Mouse (Mus musculus): ENCODE measurements around the gene Aes.

The Aes gene

GRCm38 (mm10) chr10:81559163-81559626, at the start of gene Aes:
Gene Aes, plus strand, starts transcription at chr10:81559488.
- DNase-seq (ENCODE audit: low spot score) = peak; percentile 31

- DNase-seq (ENCODE audit: low spot score) = no peak
These were observed 49.0 kb upstream of the Aes start for GRCm38 (mm10) chr10:81510246-81510810.

- no peak for DNase-seq (ENCODE audit: low spot score)
These were observed 45.5 kb upstream of the Aes start for GRCm38 (mm10) chr10:81513798-81514197.

GRCm38 (mm10) chr10:81517227-81517626, 42.1 kb upstream of the Aes start:
- DNase-seq (ENCODE audit: low spot score) = no peak

- DNase-seq (ENCODE audit: low spot score) = peak; percentile 76
These were observed 40.7 kb upstream of the Aes start for GRCm38 (mm10) chr10:81518546-81518945.

- no peak for DNase-seq (ENCODE audit: low spot score)
These were observed 39.9 kb upstream of the Aes start for GRCm38 (mm10) chr10:81519227-81519977.

GRCm38 (mm10) chr10:81519978-81520365, 39.3 kb upstream of the Aes start:
- no peak for DNase-seq (ENCODE audit: low spot score)

- DNase-seq (ENCODE audit: low spot score) = no peak
These were observed 36.1 kb upstream of the Aes start for GRCm38 (mm10) chr10:81523142-81523541.

- peak; percentile 19 for DNase-seq (ENCODE audit: low spot score)
These were observed 35.7 kb upstream of the Aes start for GRCm38 (mm10) chr10:81523570-81523969.

- no peak for DNase-seq (ENCODE audit: low spot score)
These were observed 35.2 kb upstream of the Aes start, which contains the start of gene Gna15 for GRCm38 (mm10) chr10:81524051-81524605. Gene Gna15, minus strand, starts transcription at chr10:81524225.

- no peak for DNase-seq (ENCODE audit: low spot score)
These were observed 34.1 kb upstream of the Aes start for GRCm38 (mm10) chr10:81525017-81525694.

GRCm38 (mm10) chr10:81526779-81527178, 32.5 kb upstream of the Aes start:
- DNase-seq (ENCODE audit: low spot score) = peak; percentile 89

GRCm38 (mm10) chr10:81534826-81535225, 24.5 kb upstream of the Aes start:
- no peak for DNase-seq (ENCODE audit: low spot score)

GRCm38 (mm10) chr10:81536734-81537133, 22.6 kb upstream of the Aes start:
- DNase-seq (ENCODE audit: low spot score) = no peak

GRCm38 (mm10) chr10:81537429-81537828, 21.9 kb upstream of the Aes start:
- no peak for DNase-seq (ENCODE audit: low spot score)

GRCm38 (mm10) chr10:81538321-81539048, 20.8 kb upstream of the Aes start:
- DNase-seq (ENCODE audit: low spot score) = no peak

GRCm38 (mm10) chr10:81541363-81541762, 17.9 kb upstream of the Aes start:
- DNase-seq (ENCODE audit: low spot score) = no peak

GRCm38 (mm10) chr10:81541803-81542202, 17.5 kb upstream of the Aes start:
- no peak for DNase-seq (ENCODE audit: low spot score)

GRCm38 (mm10) chr10:81542727-81543460, 16.4 kb upstream of the Aes start:
- no peak for DNase-seq (ENCODE audit: low spot score)

GRCm38 (mm10) chr10:81543633-81544032, 15.7 kb upstream of the Aes start:
- no peak for DNase-seq (ENCODE audit: low spot score)

Measured in embryo, embryonic 10 days (tissue).